Mouse (Mus musculus) granulocyte monocyte progenitor cell, adult 5-6 weeks (primary cell): Measurements from ENCODE around the gene Ush2a. TPM values are rescaled to one million over a fixed set of nuclear protein-coding genes. Genes with fewer than 3 reads are reported as not detected.

Experiments used
- ATAC-seq: replicated peaks from 2 replicates; pipeline ENCODE4 v1.8.0; 2016; ENCODE audit warnings: mild to moderate bottlenecking, moderate TSS enrichment, inconsistent platforms; ENCODE audit not compliant: poor library complexity, severe bottlenecking
- total RNA-seq, 2 experiments: library from RNA; stranded (forward) in 1 of 2; stranded (reverse) in 1 of 2; fragments of 200-712, 200-1000 nt in 1 of 2; fragments of >200 nt in 1 of 2; fragmentation: Nextera tagmentation in 1 of 2; gene quantifications; 2 replicates each; pipeline ENCODE4 v1.2.3; 2014 to 2017

The Ush2a gene
- total RNA-seq, 2 experiments from 2014 or later, result not detected

DNA sequence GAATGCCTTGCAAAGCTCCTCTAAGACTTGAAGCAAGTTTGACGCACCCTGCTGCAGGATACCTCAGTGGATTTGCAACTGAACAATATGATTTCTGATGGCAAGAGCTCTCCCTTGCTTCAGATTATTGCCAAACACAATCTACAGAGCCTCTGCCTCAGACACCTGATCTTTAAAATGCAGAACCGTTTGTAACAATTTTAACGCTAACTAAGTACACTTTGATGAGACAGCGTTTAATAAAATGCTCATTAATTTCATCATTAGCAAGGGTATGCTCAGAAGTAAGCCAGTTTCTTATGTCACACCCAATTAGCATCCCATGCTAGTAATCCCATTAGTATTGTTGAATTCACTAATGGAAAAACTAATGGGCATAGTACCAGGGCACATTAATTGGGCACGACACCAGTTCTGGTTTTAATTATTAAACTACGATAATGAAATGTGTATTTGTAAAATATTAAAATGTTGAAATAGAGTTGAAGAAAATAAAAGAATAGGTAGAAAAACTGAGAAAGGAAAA, 267.8 kb downstream of the Ush2a start:
- no peak for ATAC-seq

DNA sequence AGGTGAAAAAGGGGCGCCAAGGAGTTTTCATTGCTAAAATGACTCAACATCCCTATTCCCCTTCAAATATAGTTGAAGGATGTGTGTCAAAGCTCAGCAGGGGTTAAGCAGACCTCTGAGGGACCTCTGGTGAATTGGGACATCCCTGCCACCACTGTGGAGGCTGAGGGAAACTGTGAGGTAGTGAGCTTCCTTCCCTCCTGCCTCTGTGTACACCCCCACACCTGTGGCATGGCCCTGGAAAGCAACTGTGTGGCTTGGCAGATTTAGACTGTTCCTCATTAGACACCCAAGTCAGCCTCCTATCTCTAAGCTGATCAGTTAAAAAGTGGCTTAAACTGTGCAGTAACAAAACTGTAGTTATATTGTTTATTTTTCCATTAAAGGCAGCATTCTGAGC, 275.2 kb downstream of the Ush2a start:
- peak; percentile 38; the same call in 1 of the 2 replicates for ATAC-seq

DNA sequence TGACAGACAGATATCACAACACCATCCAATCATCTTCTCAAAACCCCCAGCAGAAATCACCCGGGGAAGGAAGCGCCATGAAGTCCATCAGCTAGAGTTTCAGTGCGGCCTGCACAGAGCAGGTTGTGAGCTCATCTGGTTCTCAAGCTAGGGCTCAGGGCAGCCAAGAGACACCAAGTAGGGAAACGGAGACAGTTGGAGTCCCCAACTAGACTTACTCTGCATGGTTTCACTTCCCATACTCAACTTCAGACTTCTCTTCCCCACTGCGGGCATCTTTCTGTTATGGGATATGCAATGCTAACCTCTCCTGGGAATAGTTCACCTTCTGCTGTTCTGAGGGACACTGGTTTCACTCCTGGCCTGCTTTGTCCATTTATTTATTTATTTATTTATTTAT, 277.8 kb downstream of the Ush2a start:
- peak; percentile 77 for ATAC-seq

DNA sequence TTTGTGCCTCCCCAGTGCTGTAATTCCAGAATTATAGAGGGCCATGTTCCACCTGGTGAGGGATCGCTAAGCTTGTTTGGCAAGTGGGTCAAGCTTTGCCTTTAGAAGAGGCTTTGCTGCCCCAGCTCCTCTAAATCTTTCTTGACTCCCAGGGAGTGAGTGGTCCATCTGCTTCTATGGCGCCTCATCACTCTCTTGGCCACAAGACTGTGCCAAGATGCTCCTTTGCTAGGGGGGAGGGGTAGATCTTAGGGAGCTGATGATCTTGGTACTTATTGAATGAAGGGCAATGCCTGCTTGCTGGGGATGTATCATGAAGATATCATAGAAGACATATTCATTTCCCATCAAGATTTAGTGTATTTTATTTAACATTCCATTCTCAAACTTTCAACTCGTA, 279.7 kb downstream of the Ush2a start:
- no peak for ATAC-seq

DNA sequence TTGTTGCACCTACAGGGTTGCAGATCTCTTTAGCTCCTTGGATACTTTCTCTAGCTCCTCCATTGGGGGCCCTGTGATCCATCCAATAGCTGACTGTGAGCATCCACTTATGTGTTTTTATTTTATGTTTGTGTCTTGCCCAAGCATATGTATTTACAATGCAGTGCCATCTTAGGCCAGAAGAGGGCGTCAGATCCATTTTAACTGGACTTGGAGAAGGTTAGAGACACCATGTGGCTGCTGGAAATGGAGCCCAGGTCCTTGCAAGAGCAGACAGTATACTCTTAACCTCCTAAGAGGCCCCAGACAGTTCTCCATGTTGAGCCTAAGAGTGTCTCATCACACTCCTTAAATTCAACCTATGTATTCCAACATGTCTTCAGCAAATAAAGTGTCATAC, 281.5 kb downstream of the Ush2a start:
- ATAC-seq, result no peak

DNA sequence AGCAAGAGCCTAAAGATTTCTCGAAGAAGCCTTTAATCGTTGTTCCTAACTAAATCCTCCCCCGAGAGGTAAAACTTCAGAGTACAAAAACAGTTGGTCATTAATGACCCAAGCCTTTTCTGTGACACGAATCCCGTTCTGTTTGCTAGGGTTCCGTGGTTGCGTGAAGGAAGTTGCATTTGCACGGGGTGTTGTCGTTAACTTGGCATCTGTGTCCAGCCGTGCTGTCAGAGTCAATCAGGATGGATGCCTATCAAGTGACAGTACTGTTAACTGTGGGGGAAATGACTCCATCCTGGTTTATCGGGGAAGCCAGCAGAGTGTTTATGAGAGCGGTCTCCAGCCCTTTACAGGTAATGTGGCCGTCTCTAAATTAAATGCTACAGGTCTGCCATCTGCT, 287.9 kb downstream of the Ush2a start:
- no peak for ATAC-seq

DNA sequence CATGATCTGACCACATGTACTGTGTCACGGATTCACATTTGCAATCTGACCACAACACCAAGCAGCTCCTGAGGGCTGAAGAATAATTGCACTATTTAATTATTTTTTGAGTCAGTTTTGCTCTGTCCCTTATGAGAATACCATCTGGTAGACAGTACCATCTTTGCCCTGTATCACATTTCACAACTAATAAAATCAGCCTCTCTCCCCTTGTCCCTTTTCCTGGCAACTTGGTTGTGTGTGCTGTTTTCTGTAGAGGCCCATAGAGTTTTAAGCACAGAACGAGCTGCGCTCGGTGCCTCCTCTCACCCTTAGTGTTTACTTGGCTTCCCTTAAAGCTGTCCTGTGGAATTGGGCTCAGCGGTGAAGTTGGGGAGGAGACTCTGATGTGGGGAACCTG, 290.0 kb downstream of the Ush2a start:
- ATAC-seq, result no peak

DNA sequence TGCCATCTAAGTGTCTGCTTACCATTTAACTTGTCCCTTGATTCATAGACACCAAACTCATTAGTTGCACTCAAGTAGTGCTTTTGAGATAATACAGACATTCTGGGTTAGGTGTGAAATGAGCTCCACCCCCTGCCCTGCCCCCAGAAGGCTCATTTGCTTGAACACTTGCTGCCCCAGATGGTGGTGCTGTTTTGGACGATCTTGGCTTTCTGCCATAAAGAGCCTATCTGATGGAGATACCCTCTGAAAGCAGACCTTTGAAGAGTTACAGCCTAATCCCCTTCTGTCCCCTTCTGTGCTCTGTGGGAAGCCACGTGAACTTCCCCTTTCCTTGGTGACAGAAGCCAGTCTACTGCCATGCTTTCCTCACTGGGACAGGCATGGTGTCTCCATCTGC, 297.1 kb downstream of the Ush2a start:
- no peak for ATAC-seq

DNA sequence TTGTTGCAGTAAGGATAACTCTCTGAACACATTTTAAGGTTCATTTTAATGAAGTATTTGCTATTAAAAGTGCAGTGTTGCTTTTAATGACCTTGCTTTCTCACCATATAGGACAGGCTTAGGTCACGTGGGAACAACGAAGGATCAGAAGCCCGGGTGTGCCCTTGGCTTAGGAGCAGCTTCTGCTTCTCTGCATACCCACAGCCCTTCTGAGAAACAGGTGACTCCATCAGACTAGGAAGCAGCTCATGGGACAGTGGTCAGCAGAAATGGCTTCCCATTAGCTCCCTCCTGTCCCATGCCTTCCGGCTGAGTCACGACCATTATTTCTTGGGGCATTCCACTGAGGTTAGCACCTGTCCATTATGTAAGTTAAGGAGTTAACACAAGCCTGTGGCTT, 304.4 kb downstream of the Ush2a start:
- no peak for ATAC-seq

DNA sequence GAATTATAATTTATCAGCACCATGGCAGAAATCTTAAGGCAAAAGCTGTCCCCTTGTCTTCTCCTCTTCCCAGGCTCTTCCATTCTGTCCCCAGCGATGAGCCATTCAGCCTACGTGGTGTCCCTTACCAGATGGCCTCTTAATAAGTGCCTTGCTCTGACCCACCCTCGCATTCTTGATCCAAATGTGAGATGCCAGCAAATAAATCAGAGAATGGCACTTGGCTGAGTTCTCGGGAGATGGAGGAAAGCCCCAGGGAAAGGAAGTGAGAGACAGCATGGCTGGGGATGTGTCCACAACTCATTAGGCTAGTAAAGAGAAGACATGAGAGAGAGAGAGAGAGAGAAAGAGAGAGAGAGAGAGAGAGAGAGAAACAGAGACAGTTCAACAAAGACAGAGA, 305.7 kb downstream of the Ush2a start:
- ATAC-seq, result no peak

DNA sequence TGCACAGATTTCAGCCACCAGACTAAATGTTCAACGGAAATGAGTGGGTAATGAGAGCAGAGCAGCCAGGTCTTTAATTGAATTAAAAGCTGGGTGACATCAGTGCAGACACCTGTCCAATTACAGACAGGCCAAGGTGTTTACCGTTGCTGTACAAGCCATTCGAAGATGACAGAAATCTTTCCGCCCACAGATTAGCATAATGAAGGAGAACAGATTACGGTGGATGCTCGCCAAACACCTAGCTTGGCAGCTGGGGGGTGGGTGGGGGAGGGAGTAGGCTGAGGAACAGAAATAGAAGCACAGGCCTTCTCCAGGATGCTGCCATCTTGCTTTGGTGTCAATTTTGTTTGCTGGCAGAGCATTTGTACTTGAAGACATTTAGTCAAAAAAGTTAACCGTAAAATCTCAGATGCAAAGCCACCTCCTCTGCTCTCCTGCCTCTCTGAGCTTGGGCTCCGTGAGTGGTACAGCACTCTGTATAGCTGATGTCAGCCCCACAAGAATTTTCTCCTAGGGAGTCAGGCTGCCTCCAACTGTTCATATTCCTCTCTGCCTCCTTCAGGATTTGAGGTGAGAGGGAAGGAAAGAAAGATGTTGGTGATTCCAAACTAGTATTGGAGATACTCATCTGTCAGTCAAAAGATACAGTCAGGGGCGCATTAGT, 306.6 kb downstream of the Ush2a start:
- no peak for ATAC-seq

DNA sequence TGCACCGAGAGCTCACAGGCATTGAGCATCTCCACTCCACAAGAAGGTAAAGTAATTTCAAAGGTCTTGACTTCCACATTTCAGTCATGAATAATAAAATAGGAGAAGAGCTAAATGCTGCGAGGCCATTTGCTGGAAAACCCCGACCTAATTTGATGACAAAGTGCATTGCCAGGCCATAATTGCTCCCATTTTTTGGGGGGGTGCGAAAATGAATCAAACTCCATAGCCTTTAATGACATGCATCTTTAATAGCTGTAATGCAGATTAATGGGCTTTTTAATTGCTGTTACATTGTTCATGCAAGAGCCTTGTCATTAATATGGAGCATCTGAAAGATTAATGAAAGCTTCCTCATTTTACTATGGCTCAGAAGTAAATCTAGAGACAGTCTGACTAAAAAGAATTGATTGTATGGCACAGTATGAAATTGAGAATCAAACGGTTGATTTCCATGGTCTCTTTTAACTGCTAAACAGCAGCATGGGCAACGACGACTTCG, 314.5 kb downstream of the Ush2a start:
- ATAC-seq, result no peak

DNA sequence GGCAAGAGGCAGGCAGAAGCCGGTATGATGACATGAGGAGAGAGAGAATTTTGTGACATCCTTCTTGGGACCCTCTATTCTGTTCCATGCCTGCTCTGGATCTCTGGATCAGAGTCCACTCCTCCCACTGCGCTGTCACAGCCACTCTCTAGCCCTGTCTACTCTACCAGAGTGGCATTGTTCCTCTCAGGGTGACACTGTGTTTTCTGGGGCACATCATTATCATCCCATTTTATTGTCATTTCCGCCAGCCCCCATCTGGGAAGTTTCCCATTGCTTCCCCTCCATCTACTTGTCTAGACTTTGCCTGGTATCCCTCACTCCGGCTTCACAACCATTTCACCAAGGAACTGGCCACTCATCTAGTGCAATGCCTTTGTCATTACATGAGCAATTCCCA, 315.6 kb downstream of the Ush2a start:
- ATAC-seq, result no peak

DNA sequence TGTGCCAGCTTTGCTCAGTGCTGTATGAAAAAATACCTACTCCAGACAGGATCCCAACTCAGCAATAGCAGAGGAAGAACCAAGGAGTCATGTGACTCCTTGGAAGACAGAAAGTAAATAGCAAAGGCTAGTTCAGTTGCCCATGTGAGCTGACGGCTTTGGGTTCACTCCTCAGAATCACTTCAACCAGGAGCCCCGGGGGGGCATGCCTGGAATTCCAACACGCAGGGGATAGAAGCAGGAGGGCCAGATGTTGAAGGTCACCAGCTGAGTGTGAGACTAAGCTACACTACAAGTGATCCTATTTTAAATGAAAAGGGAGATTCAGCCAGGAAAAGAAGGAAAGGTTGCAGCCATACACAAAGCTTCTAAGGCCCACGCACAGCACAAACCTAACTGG, 319.3 kb downstream of the Ush2a start:
- no peak for ATAC-seq

DNA sequence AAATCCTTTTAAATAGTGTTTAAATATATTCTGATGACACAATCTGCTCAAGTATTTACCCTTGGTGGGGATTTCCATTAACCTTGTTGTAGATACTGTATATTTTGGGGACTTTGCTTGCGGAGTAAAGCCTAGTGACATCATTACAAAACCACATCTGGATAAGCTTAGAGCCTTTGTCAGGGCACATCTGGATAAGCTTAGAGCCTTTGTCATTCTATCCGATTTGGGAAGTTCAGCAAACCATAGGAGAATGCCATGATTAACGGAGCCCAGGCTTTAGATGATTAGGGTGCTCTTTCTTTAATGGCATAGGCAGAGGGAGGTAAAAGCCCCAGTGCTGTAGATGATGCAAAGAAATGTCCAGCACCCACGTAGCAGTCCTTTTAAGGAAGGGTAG, 333.4 kb downstream of the Ush2a start:
- no peak for ATAC-seq

DNA sequence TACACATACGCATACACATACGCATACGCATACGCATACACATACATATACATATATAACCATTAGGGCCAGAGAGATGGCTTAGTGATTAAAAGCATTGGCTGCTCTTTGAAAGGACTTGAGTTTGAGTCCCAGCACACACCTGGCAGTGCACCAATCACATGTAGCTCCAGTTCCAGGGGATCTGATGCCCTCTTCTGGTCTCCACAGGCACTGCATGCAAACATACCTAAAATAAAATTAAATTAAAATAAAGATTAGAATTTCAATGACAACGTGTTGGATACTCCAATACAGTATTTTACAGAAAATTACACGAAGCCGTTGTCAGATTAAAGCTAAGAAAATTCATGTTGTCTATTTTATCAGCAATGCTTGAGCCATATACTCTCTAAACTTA, 336.2 kb downstream of the Ush2a start:
- ATAC-seq, result no peak

DNA sequence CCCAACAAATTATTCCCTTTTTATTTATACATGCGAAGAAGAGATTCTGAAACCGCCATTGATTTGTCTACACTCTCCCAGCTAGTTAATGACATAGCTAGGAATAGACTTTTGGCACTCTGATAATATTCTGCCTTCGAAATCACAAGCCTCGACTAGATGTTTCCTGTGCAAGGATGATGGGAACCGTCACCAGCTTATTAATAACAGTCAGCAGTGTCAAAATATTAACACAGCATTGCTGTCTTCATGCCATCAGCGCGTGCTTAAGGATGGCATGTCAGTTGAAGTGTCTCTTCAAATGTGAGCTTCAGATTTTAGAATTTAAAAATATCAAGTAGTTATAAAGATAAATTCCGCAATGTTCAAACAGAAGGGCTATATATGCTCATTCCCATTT, 337.3 kb downstream of the Ush2a start:
- no peak for ATAC-seq

DNA sequence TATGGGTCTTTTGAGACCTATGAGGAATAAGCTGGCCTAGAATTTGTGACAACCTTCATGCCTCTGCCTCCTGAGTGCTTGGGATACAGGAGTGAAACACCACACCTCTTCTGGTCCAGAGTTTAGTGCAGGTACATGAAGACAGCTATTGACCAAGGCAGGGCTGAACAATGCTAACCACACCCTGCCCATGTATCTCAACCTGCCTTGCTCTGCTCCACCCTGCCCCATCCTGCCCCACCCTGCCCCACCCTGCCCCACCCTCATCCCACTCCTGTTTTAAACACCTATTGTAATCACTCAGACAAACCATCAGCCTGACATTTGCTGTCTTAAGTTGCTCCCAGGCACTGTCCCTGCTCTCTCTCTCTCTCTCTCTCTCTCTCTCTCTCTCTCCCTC, 344.6 kb downstream of the Ush2a start:
- no peak for ATAC-seq

DNA sequence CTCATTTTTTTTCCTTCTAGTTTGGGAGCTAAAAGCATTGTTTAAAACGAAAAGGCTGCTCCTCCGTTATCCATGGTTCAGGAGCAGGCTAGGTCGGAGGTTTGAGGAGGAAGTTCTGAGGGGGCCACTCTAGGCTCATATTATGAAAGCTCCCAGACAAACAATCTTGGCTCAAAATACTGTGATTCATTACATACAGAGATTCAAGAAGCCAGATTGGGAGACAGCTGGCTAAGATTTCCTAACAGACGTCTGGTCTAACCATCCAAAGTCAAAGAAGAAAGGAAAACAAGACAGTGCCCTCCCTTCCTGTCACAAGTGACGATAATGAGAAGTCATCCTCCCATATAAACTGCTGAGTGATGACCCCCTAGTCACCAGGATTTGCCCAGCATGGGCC, 354.7 kb downstream of the Ush2a start:
- ATAC-seq, result no peak

DNA sequence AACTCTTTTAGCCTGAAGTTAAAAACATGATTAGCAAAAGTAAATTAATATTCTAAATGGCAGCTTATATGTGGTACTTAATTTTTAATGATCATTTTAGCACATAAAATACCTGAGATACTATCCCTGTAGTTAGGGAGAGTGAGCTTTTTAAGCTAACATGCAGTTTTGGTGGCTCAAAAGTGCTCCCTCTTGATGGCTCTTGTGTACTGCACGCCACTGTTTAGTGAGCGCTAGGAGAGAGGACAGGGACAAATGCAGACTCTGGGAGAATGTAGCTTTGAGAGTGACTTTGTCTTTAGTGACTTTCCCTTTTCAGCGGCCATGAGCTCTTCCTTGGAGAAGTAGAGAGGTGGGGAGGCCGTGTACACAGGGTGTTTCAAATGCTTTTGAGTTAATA, 371.9 kb downstream of the Ush2a start:
- ATAC-seq, result no peak

DNA sequence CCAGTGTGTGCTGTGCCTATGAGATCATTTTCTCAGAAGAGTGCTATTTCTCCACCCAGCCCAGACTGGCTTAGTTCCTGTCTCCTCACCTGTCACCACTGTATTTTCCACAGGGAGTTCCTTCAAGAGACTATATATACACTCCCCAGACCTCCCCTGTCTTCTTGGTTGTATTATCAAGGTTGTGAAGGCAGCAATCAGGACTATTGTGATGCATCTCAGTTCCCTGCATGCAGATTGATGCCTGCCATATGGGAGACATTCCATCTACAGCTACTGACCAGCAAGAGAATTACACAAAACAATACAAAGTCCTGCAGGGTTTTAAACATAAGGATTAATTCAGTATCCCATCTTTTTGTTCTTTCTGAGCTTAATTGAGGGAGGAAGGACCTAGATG, 377.8 kb downstream of the Ush2a start:
- ATAC-seq, result no peak

DNA sequence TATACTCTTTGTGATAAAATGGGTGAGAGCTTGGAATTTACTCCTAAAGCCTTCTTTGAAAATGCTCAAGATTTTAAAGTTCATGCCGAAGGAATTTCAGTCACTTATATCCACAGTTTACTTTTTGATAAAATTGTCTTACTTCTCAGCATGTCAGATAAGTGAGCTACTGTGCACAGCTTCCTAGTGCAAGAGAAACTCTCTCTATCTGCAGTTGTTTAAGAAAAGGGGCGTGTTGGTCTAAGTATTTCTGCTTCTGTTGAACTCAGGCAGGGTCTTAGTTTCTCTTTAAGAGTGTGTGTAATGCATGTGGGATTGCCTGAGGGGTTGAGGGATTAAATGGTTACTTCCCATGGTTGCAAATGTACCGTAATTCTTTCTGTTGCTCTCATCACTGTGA, 381.3 kb downstream of the Ush2a start:
- no peak for ATAC-seq

DNA sequence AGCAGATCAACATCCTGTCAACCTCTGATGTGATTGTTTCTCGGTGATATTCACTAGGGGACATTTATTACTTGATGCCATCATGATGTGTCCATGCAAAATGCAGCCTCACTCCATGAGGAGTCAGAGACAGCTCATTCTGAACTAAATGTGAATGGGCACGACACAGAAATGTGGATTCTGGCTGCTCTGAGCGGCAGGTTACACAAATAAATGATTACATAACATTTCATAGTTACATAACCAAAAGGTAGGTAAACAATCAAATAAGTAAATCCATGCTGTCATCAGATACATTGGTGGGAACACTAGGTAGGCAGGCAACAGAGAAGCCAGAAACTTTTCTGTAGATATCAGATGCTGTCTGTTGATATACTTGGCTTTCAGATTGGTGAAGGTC, 391.2 kb downstream of the Ush2a start:
- no peak for ATAC-seq
